Mouse (Mus musculus) adrenal gland, postnatal 0 days (tissue): ENCODE results near the gene Rfng. TPM values are rescaled to one million over a fixed set of nuclear protein-coding genes. Genes with fewer than 3 reads are reported as not detected.

Source experiments
- polyA plus RNA-seq: library from polyadenylated mRNA; unstranded; fragments of >200 nt; fragmentation: Nextera tagmentation; extraction: Ambion mirVana; gene quantifications from 2 replicates; pipeline ENCODE4 v1.2.1, GENCODE M21; 2015

Rfng gene
- polyA plus RNA-seq: 19.7 and 21.2 TPM in 2 replicates

DNA sequence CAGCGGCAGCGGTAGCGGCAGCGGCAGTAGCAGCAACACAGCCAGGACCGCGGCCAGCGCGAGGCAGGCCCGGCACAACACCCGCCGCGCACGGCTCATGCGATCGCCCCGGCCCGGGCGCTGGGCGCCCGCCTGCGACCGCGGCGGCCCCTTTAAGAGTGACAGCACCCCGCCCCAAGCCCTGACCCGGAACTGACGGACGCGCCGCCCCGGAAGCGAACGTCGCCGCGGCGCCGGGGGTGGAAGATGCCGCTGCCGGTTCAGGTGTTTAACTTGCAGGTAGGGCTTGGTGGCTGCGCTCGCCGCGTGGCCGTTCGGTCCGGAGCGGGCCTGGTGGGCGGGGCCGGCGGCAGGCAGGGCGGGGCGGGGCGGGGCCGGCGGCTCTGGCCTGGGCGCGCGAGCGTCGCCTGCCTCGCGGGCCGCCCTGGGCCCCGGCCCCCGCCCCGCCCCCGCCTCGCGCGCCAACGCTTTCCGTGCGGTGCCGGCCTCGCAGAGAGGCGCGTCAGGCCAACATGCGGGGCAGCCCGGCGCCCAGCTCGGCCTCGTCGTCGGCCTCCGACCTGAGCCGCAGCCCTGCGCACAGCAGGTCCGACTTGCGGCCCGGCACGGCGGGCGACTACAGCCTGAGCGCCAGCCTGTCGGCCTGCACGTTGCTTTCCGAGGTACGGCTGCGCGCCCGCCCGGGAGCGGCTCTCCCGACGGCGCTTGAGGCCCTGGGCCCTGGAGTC, at the start of gene Rfng, which contains the start of gene Gps1:
Gene Rfng (minus strand): TSS at position 144 of the 728 bp plus-strand sequence.
Gene Gps1 (plus strand): TSS at position 209 of the 728 bp plus-strand sequence.

DNA sequence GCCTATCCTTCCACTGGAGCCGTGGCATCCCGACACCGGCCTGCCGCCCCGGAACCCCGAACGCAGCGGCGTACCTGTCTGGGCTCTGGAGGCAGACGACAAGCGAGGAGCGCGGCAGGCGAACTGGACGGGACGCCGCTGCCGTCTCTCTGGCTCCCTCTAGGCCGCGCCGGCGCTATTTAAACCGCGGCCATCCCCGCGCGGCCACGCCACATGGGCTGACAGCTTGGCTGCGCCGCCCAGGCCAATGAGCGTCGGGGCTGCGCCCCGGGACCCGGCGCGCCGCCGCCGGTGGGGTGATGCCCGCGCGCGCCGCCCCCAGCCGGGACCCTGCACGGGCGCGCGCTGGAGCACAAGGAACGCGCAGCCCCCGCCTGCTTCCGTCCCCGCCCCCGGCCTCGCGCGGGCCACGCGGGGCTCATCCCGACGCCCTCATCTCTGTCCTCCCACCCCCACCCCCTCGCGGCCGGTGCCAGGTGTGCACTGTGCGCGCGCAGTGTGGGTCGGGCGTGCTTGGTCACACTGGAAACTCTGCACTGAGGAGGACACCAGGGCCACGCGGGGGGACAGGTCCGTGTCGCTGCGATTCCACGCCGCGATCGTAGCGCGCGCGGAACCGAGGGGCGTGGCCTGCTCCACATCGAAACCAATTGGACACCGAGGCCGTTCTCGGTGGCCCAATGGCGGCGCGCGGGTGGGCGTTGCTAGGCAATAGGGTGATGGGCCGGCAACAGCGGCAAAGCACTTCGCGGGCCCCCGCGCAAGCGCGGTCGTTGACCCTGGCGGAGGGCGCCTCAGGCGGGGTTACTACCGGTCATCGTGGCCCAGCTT, 40.2 kb upstream of the Rfng start, which contains the start of gene Fasn:
Gene Fasn (minus strand): TSS at position 592 of the 831 bp plus-strand sequence.

DNA sequence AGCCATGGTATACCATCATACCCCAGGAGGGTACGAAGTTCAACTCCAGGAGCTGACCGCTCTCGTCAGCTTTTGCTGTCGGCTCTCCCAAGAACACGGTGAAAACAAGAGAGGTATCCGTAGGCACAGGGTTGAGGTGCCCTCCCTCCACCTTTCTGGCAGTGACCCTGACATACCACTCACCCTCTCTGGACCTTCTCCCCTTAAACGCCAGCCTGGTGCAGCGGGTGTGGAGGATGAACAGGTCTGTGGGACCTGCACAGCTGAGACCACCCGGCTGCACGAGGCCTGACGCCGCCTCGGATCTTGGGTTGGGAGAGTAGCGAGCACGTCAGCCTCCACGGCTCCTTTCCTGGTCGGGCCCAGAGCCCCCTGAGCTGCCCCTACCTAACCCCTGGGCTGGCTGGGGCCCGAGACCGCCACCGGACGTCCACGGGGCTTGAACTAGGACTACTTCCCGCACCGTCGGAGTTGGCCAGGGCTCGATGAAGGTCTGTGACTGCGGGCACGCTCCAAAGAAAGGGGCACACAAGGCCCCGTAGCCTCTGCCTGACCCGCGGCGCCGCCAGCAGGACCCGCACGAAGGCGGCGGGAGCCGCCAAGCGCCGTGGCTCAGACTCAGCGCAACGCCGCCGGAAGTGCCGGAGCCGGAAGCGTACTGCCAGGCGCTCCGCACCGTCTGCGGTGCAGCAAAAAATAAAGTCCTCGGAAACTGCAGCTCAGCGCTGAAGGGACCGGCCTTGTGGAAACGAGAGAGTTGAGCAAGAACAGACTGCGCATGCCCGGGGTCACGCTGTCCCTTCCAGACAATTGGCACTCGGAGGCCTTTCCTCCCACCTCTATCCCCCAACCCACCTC, 12.0 kb upstream of the Rfng start, which contains the start of gene Dus1l:
Gene Dus1l (minus strand): TSS at position 648 of the 858 bp plus-strand sequence.

DNA sequence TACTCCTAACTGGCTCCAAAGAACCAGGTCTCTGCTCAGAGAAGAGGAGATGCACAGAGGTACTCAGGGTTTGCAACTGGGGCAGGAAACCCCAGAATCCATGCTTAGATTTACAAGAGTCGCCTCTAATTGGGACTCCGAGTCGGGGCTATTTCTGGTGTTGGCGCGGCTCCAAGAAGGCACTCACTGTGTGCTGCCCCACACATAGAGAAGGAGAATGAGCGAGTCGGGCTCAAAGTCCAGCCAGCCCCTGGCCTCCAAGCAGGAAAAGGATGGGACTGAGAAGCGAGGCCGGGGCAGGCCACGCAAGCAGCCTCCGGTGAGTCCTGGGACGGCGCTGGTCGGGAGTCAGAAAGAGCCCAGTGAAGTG, 21.4 kb downstream of the Rfng start, which contains the start of gene Hmga1b:
Gene Hmga1b (plus strand): TSS at position 123 of the 370 bp plus-strand sequence.

DNA sequence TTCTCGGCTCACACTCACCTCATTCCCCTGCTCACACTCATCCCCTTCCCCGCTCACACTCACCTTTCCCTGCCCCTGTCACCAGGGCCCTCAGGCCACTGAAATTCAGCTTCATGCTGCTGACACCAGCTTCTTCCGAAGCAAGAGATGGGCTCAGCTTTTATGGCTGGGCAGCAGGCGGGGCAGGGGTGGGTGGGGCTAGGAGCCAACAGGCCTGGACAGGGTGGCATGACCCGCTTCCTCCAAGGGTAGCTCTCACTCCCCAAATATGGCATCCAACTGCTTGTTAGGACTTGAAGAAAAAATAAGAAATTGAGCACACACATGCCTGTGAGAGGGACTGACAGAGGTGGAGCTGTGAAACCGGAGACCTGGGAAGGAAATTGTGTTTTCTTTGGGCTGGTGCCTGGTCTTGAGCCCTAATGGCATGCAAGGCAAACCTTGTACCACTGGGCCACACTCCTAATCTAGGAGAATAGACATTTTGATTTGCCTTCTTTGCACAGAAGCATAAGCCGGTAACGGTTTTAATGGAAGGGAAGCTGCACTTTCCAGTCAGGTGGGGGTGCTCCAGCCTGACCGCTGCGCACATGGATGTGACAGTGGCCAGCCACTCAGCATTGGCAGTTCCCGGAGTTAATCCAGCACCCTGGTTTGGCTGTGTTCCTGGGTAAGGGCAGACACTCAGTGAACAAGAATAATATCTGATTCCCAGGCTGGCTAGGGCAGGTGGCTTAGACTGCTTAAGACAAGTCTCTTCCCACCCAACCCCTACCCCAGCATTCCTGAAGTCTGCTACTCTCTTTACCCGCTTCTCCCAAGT, 51.9 kb downstream of the Rfng start, which contains the start of gene Cbr2:
Gene Cbr2 (minus strand): TSS at position 257 of the 823 bp plus-strand sequence.

Other genes with a start within 250 kb of the Rfng start
- gene Mcrip1, start 234.5 kb downstream of the Rfng start, polyA plus RNA-seq: 173 and 184 TPM in 2 replicates
- 0.39 and 1.3 TPM in 2 replicates for gene Ppp1r27, start 233.1 kb downstream of the Rfng start, polyA plus RNA-seq
- gene P4hb, start 211.0 kb downstream of the Rfng start, polyA plus RNA-seq: 393 and 466 TPM in 2 replicates
- 318 and 341 TPM in 2 replicates for gene Arhgdia, start 202.6 kb downstream of the Rfng start, polyA plus RNA-seq
- 271 and 273 TPM in 2 replicates for gene Alyref, start 185.8 kb downstream of the Rfng start, polyA plus RNA-seq
- gene Anapc11, start 185.8 kb downstream of the Rfng start, polyA plus RNA-seq: 152 and 197 TPM in 2 replicates
- 1.7 and 3.3 TPM in 2 replicates for gene Npb, start 175.7 kb downstream of the Rfng start, polyA plus RNA-seq
- gene Pcyt2, start 166.3 kb downstream of the Rfng start, polyA plus RNA-seq: 62.0 and 82.8 TPM in 2 replicates
- 33.3 and 62.9 TPM in 2 replicates for gene Sirt7, start 159.0 kb downstream of the Rfng start, polyA plus RNA-seq
- 18.1 and 19.0 TPM in 2 replicates for gene Mafg, start 150.6 kb downstream of the Rfng start, polyA plus RNA-seq
- gene Pycr1, start 140.4 kb downstream of the Rfng start, polyA plus RNA-seq: 5.8 and 9.0 TPM in 2 replicates
- gene Myadml2, start 136.0 kb downstream of the Rfng start, polyA plus RNA-seq: 0.22 and 0.95 TPM in 2 replicates
- gene Notum, start 123.0 kb downstream of the Rfng start, polyA plus RNA-seq: 6.2 and 6.7 TPM in 2 replicates
- 103 and 122 TPM in 2 replicates for gene Aspscr1, start 111.2 kb downstream of the Rfng start, polyA plus RNA-seq
- 228 and 364 TPM in 2 replicates for gene Cenpx, start 70.5 kb downstream of the Rfng start, polyA plus RNA-seq
- 22.0 and 34.8 TPM in 2 replicates for gene Lrrc45, start 70.3 kb downstream of the Rfng start, polyA plus RNA-seq
- 18.1 and 52.1 TPM in 2 replicates for gene Rac3, start 62.7 kb downstream of the Rfng start, polyA plus RNA-seq
- 54.9 and 76.1 TPM in 2 replicates for gene Dcxr, start 56.9 kb downstream of the Rfng start, polyA plus RNA-seq
- gene Cbr2, start 52.1 kb downstream of the Rfng start, polyA plus RNA-seq: 16.6 and 17.6 TPM in 2 replicates
- 0.79 and 2.2 TPM in 2 replicates for gene Hmga1b, start 21.4 kb downstream of the Rfng start, polyA plus RNA-seq
- gene Gps1, start 65 bp upstream of the Rfng start, polyA plus RNA-seq: 119 and 156 TPM in 2 replicates
- gene Dus1l, start 12.2 kb upstream of the Rfng start, polyA plus RNA-seq: 36.3 and 56.2 TPM in 2 replicates
- gene Fasn, start 40.3 kb upstream of the Rfng start, polyA plus RNA-seq: 14.9 and 18.8 TPM in 2 replicates
- gene Ccdc57, start 148.7 kb upstream of the Rfng start, polyA plus RNA-seq: 4.1 and 6.3 TPM in 2 replicates
- gene Slc16a3, start 164.3 kb upstream of the Rfng start, polyA plus RNA-seq: 10.1 and 11.9 TPM in 2 replicates
- 53.8 and 75.9 TPM in 2 replicates for gene Csnk1d, start 207.1 kb upstream of the Rfng start, polyA plus RNA-seq